Mouse (Mus musculus): ENCODE data around the gene Hmcn1. TPM values are rescaled to one million over a fixed set of nuclear protein-coding genes. Genes with fewer than 3 reads are reported as not detected.
A peak's percentile ranks its signal among the peaks of the same experiment; 100 is the strongest.

Hmcn1 gene
- polyA plus RNA-seq, 2 experiments: 35.3 to 80.4 TPM

DNA sequence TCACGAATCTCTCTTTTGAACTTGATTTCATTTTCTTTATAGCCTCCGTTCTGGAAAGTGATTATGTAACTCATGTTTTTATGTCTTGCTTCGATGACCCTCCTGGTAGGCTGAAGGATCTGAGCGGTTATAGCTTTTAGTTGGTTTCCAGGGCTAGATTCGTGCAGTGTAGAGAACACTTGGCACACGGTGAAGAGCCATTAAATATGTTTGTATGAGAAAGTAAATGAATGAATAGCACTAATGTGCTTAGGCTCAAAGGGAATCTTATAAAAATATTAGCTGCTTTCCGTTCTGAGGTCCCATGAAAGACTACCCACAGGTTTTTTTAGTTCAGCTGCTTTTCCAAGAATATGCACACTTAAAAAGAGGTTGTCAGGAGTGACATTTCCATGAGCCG is 458.6 kb downstream of the Hmcn1 start:
- Histone ChIP-seq H3K9ac (ENCODE audit: low read depth, low read length, severe bottlenecking) (no peak overlapping the region), H3K27me3 (ENCODE audit: control insufficient read depth, insufficient read depth, low read length) (no peaks in the 10 kb centered on the region), H3K36me3 (ENCODE audit: control insufficient read depth, insufficient read depth, low read length) (no peaks in the 10 kb centered on the region), H3K9me3 (ENCODE audit: control insufficient read depth, low read length) (no peaks in the 10 kb centered on the region), H3K4me2 (replicated peaks; ENCODE audit: low read depth, low read length, severe bottlenecking) (0 out of 2 replicates have a peak overlapping the region, but pooled peaks have one; percentile 24), H3K4me1 (ENCODE audit: control insufficient read depth, insufficient read depth, low read length) (peaks cover 36% of the 10 kb centered on the region), H3K4me3 (replicated peaks; ENCODE audit: low read length) (no peak overlapping the region), H3K27ac (replicated peaks; ENCODE audit: low read depth, low read length) (peak overlapping the region; percentile 84)
- peak; percentile 53 for DNase-seq (ENCODE audit: low spot score)
- whole genome bisulfite sequencing: 54% methylated on average over 8 of the region's 8 CpGs
- no peak for TF ChIP-seq POLR2A (IDR thresholded peaks at IDR 0.05; ENCODE audit: borderline replicate concordance, extremely low read depth, insufficient read depth, insufficient read length)
- peak; percentile 32; the same call in 1 of the 2 replicates for ATAC-seq (ENCODE audit: low FRiP score, low read depth)

- Histone ChIP-seq H3K9ac (ENCODE audit: low read depth, low read length, severe bottlenecking) (no peak overlapping the region), H3K9me3 (ENCODE audit: control insufficient read depth, low read length) (no peaks in the 10 kb centered on the region), H3K4me1 (ENCODE audit: control insufficient read depth, insufficient read depth, low read length) (no peaks in the 10 kb centered on the region), H3K27me3 (ENCODE audit: control insufficient read depth, insufficient read depth, low read length) (no peaks in the 10 kb centered on the region), H3K36me3 (ENCODE audit: control insufficient read depth, insufficient read depth, low read length) (no peaks in the 10 kb centered on the region), H3K27ac (replicated peaks; ENCODE audit: low read depth, low read length) (no peak overlapping the region), H3K4me2 (replicated peaks; ENCODE audit: low read depth, low read length, severe bottlenecking) (no peak overlapping the region), H3K4me3 (replicated peaks; ENCODE audit: low read length) (no peak overlapping the region)
- 94% methylated on average over 2 of the region's 2 CpGs for WGBS
- no peak for TF ChIP-seq POLR2A (IDR thresholded peaks at IDR 0.05; ENCODE audit: borderline replicate concordance, extremely low read depth, insufficient read depth, insufficient read length)
- no peak for DNase-seq (ENCODE audit: low spot score)
- no peak for ATAC-seq (ENCODE audit: low FRiP score, low read depth)
Observed at GRCm38 (mm10) chr1:150513041-150513440, 480.2 kb downstream of the Hmcn1 start.

Other genes with a start within 250 kb of the Hmcn1 start
- 0.08 and 0.15 TPM in 2 replicates for gene Gm47985, start 189.1 kb upstream of the Hmcn1 start, polyA plus RNA-seq (2012; rRNA removed)
- gene Gm47985, start 189.1 kb upstream of the Hmcn1 start, polyA plus RNA-seq (2014; fragmentation: Nextera tagmentation; extraction: Ambion mirVana): not detected in 2 replicates
- 0.06 and 0.08 TPM in 2 replicates for gene Gm8947, start 198.9 kb upstream of the Hmcn1 start, polyA plus RNA-seq (2012; rRNA removed)
- gene Gm8947, start 198.9 kb upstream of the Hmcn1 start, polyA plus RNA-seq (2014; fragmentation: Nextera tagmentation; extraction: Ambion mirVana): 0.23 TPM in 1 of 2 replicates, not detected in the other
- 0.06 TPM in 1 of 2 replicates, not detected in the other for gene Gm47995, start 205.0 kb upstream of the Hmcn1 start, polyA plus RNA-seq (2012; rRNA removed)
- not detected in 2 replicates for gene Gm47995, start 205.0 kb upstream of the Hmcn1 start, polyA plus RNA-seq (2014; fragmentation: Nextera tagmentation; extraction: Ambion mirVana)
- not detected in 2 replicates for gene 3110040M04Rik, start 210.7 kb upstream of the Hmcn1 start, polyA plus RNA-seq (2012; rRNA removed)
- gene 3110040M04Rik, start 210.7 kb upstream of the Hmcn1 start, polyA plus RNA-seq (2014; fragmentation: Nextera tagmentation; extraction: Ambion mirVana): not detected in 2 replicates
- gene Gm47996, start 216.7 kb upstream of the Hmcn1 start, polyA plus RNA-seq (2012; rRNA removed): 0.06 TPM in 1 of 2 replicates, not detected in the other
- not detected in 2 replicates for gene Gm47996, start 216.7 kb upstream of the Hmcn1 start, polyA plus RNA-seq (2014; fragmentation: Nextera tagmentation; extraction: Ambion mirVana)